Mouse (Mus musculus): ENCODE measurements around the gene Traf4.
A peak's percentile ranks its signal among the peaks of the same experiment; 100 is the strongest.
"Not testable (repeated sequence)": the region's sequence is repeated elsewhere in the genome, so short reads cannot be mapped to it uniquely, and the experiment has no call there.

The Traf4 gene

GRCm38 (mm10) chr11:78164924-78165760 lies at the start of gene Traf4:
Traf4 (minus strand) TSS chr11:78165589.
- peak; percentile 80 for DNase-seq

- no peak for DNase-seq
Observed at GRCm38 (mm10) chr11:78213086-78213817, 47.9 kb upstream of the Traf4 start.

- no peak for DNase-seq
Observed at GRCm38 (mm10) chr11:78211513-78211912, 46.1 kb upstream of the Traf4 start.

GRCm38 (mm10) chr11:78210615-78211014 lies 45.2 kb upstream of the Traf4 start:
- no peak for DNase-seq

- no peak for DNase-seq
Observed at GRCm38 (mm10) chr11:78209886-78210285, 44.5 kb upstream of the Traf4 start.

- no peak for DNase-seq
Observed at GRCm38 (mm10) chr11:78207190-78207589, 41.8 kb upstream of the Traf4 start.

GRCm38 (mm10) chr11:78205361-78206206 lies 40.2 kb upstream of the Traf4 start:
- no peak for DNase-seq

GRCm38 (mm10) chr11:78204287-78204686 lies 38.9 kb upstream of the Traf4 start:
- DNase-seq, result no peak

GRCm38 (mm10) chr11:78202372-78202771 lies 37.0 kb upstream of the Traf4 start:
- peak; percentile 42 for DNase-seq

GRCm38 (mm10) chr11:78195101-78195863 lies 29.9 kb upstream of the Traf4 start:
- no peak for DNase-seq

GRCm38 (mm10) chr11:78194411-78195100 lies 29.2 kb upstream of the Traf4 start:
- DNase-seq, result peak; percentile 84

GRCm38 (mm10) chr11:78193113-78193512 lies 27.7 kb upstream of the Traf4 start, which contains the start of gene Proca1:
Proca1 (plus strand) TSS chr11:78193392.
- DNase-seq, result no peak

GRCm38 (mm10) chr11:78190041-78190440 lies 24.7 kb upstream of the Traf4 start:
- peak; percentile 93 for DNase-seq

- peak; percentile 87 for DNase-seq
Observed at GRCm38 (mm10) chr11:78189234-78190040, 24.0 kb upstream of the Traf4 start.

- DNase-seq, result peak; percentile 80
Observed at GRCm38 (mm10) chr11:78188331-78189233, 23.2 kb upstream of the Traf4 start, which contains the start of gene Rab34. Rab34 (plus strand) TSS chr11:78188430.

GRCm38 (mm10) chr11:78184702-78185101 lies 19.3 kb upstream of the Traf4 start:
- DNase-seq, result not testable (repeated sequence)

GRCm38 (mm10) chr11:78183884-78184514 lies 18.6 kb upstream of the Traf4 start:
- no peak for DNase-seq

- DNase-seq, result peak; percentile 94
Observed at GRCm38 (mm10) chr11:78182961-78183844, 17.8 kb upstream of the Traf4 start, which contains the start of gene Rpl23a. Rpl23a (minus strand) TSS chr11:78183584.

Measured in kidney, adult 9 months (tissue).